Mouse (Mus musculus): ENCODE data around the gene Mrtfa. TPM values are rescaled to one million over a fixed set of nuclear protein-coding genes. Genes with fewer than 3 reads are reported as not detected.

The Mrtfa gene
- polyA plus RNA-seq, 1 experiment: 2.7 TPM

DNA sequence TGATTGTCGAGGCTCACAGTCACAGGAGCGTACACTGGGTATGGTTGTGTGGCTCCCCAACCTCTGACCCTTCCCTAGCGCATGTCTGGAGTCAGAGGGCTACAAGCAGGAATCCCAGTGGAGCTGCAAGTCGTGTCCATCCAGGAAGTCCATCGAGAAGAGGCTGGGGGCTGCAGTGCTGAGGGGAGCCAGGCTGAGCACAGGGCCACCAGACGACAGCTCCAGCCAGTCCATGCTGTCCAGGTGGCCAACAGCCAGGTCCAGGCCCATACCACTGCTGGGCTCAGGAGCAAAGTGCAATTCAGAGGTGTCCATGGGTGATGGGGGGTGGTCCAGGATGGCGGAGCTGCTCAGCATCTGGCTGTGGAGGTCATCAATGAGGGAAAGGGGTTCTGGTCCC, 177.4 kb downstream of the Mrtfa start:
- no peaks in the 10 kb centered on the region for H3K4me1 ChIP-seq (ENCODE audit: control insufficient read depth, insufficient read depth, insufficient read length, low read length)
- no peak overlapping the region for H3K4me3 ChIP-seq (ENCODE audit: insufficient read depth, low read depth, low read length)
- no peak overlapping the region for H3K27ac ChIP-seq (replicated peaks; ENCODE audit: low read depth, low read length)

GRCm38 (mm10) chr15:81012359-81012758, 178.2 kb downstream of the Mrtfa start:
- Histone ChIP-seq H3K27ac (replicated peaks; ENCODE audit: low read depth, low read length) (no peak overlapping the region), H3K4me1 (ENCODE audit: control insufficient read depth, insufficient read depth, insufficient read length, low read length) (no peaks in the 10 kb centered on the region), H3K4me3 (ENCODE audit: insufficient read depth, low read depth, low read length) (no peak overlapping the region)

GRCm38 (mm10) chr15:81011523-81011922, 179.0 kb downstream of the Mrtfa start:
- no peak overlapping the region for H3K27ac ChIP-seq (replicated peaks; ENCODE audit: low read depth, low read length)
- H3K4me3 ChIP-seq (ENCODE audit: insufficient read depth, low read depth, low read length): no peak overlapping the region
- H3K4me1 ChIP-seq (ENCODE audit: control insufficient read depth, insufficient read depth, insufficient read length, low read length): no peaks in the 10 kb centered on the region

- no peaks in the 10 kb centered on the region for H3K4me1 ChIP-seq (ENCODE audit: control insufficient read depth, insufficient read depth, insufficient read length, low read length)
- H3K27ac ChIP-seq (replicated peaks; ENCODE audit: low read depth, low read length): no peak overlapping the region
- H3K4me3 ChIP-seq (ENCODE audit: insufficient read depth, low read depth, low read length): no peak overlapping the region
Measured at GRCm38 (mm10) chr15:81010114-81010513, 180.4 kb downstream of the Mrtfa start.

- Histone ChIP-seq H3K4me1 (ENCODE audit: control insufficient read depth, insufficient read depth, insufficient read length, low read length) (no peaks in the 10 kb centered on the region), H3K4me3 (ENCODE audit: insufficient read depth, low read depth, low read length) (no peak overlapping the region), H3K27ac (replicated peaks; ENCODE audit: low read depth, low read length) (no peak overlapping the region)
Measured at GRCm38 (mm10) chr15:81008689-81009123, 181.9 kb downstream of the Mrtfa start.

DNA sequence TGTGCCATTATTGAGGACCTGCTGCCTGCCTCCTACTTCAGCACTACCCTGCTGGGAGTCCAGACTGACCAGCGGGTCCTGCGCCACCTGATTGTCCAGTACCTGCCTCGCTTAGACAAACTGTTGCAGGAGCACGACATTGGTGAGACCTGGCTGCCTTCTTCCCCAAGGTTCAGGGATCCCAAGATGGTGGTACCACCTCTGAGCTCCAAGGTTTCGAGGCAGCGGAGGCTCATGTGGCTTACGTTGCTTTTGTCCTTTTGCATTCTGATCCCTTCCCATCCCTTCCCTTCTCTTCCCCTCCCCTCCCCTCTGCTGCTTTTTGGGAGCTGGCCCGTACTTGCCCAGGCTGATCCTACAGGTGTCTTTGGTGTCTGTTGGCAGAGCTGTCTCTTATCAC, 182.7 kb downstream of the Mrtfa start:
- Histone ChIP-seq H3K27ac (replicated peaks; ENCODE audit: low read depth, low read length) (no peak overlapping the region), H3K4me3 (ENCODE audit: insufficient read depth, low read depth, low read length) (no peak overlapping the region), H3K4me1 (ENCODE audit: control insufficient read depth, insufficient read depth, insufficient read length, low read length) (no peaks in the 10 kb centered on the region)

GRCm38 (mm10) chr15:81007339-81007738, 183.2 kb downstream of the Mrtfa start:
- Histone ChIP-seq H3K27ac (replicated peaks; ENCODE audit: low read depth, low read length) (no peak overlapping the region), H3K4me3 (ENCODE audit: insufficient read depth, low read depth, low read length) (no peak overlapping the region), H3K4me1 (ENCODE audit: control insufficient read depth, insufficient read depth, insufficient read length, low read length) (no peaks in the 10 kb centered on the region)

DNA sequence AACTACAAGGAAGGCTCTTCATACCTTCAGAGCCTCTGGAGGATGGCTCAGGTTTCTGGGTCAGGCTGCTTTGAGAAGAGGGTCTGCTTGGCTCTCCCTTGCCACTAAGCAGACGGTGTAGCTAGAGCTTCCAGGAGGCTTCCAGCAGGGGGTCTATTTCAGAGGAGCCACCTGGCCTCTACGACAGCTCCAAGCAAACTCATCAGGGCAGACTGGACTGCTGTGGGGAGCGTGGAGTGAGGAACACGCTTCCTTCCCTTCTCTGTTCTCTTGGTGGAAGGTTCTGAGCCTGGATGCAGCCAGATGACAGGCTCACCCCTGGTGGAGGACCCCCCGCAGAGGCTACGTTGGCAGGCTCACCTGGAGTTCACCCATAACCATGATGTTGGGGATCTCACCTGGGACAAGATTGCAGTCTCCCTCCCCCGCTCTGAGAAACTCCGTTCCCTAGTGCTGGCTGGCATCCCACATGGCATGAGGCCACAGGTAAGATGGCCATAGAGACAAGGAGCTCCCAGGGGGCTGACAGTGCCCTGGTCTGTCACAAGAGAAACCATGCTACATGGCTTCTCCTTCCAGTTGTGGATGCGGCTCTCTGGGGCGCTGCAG, 184.3 kb downstream of the Mrtfa start:
- no peaks in the 10 kb centered on the region for H3K4me1 ChIP-seq (ENCODE audit: control insufficient read depth, insufficient read depth, insufficient read length, low read length)
- no peak overlapping the region for H3K27ac ChIP-seq (replicated peaks; ENCODE audit: low read depth, low read length)
- H3K4me3 ChIP-seq (ENCODE audit: insufficient read depth, low read depth, low read length): no peak overlapping the region

- Histone ChIP-seq H3K4me3 (ENCODE audit: insufficient read depth, low read depth, low read length) (no peak overlapping the region), H3K27ac (replicated peaks; ENCODE audit: low read depth, low read length) (no peak overlapping the region), H3K4me1 (ENCODE audit: control insufficient read depth, insufficient read depth, insufficient read length, low read length) (0 out of 2 replicates have a peak, but pooled peaks cover 2% of the 10 kb centered on the region)
Measured at GRCm38 (mm10) chr15:81000419-81001138, 190.0 kb downstream of the Mrtfa start.

DNA sequence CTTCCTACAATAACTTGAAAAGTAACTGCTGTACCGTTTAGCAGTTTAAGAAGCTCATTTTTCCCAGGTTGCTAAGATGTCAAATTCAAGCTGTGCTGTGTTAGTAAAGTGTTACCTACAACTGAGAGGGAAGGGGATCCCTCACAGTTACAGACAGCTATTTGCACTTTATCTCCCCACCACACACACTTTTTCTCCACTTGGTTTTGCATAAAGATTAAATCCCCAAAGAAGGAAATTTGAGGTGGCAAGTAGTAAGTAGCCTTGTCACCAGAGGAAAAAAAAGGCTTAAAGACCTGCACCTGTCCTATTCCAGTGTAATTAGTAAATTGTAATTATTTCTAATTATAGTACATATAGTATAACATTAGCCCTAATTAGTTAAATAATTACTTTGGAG, 193.5 kb downstream of the Mrtfa start:
- Histone ChIP-seq H3K4me1 (ENCODE audit: control insufficient read depth, insufficient read depth, insufficient read length, low read length) (0 out of 2 replicates have a peak, but pooled peaks cover 2% of the 10 kb centered on the region), H3K4me3 (ENCODE audit: insufficient read depth, low read depth, low read length) (no peak overlapping the region), H3K27ac (replicated peaks; ENCODE audit: low read depth, low read length) (no peak overlapping the region)

DNA sequence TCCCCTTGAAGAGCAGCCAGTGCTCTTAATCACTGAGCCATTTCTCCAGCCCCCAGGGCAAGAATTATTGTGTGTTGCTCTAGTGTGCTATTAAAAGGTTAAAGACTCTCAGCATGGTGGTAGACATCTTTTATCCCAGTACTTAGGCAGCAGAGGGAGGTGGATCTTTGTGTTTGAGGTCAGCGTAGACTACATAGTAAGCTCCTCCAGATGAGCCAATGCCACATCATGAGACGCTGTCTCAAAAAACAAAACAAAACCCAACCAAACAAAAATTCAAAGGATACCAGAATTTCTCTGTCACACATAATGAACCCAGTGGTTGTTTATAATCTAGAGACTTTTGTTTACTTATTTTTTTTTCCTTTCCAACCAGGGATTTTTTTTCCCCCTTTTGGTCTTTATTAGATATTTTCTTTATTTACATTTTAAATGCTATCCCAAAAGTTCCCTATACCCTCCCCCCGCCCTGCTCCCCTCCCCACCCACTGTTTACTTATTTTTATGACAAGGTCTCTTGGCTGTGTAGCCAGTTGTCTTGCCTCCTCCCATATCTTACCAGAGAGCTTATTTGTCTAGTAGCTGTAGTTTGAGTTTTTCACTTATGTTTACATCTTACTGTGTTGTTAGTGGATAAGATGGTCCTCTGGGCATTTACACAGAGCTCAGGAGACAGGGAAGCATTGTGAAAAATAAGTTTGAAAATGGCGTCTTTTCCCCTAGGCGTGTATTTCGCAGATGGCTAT, 194.3 kb downstream of the Mrtfa start:
- Histone ChIP-seq H3K4me1 (ENCODE audit: control insufficient read depth, insufficient read depth, insufficient read length, low read length) (0 out of 2 replicates have a peak, but pooled peaks cover 2% of the 10 kb centered on the region), H3K27ac (replicated peaks; ENCODE audit: low read depth, low read length) (no peak overlapping the region), H3K4me3 (ENCODE audit: insufficient read depth, low read depth, low read length) (no peak overlapping the region)

DNA sequence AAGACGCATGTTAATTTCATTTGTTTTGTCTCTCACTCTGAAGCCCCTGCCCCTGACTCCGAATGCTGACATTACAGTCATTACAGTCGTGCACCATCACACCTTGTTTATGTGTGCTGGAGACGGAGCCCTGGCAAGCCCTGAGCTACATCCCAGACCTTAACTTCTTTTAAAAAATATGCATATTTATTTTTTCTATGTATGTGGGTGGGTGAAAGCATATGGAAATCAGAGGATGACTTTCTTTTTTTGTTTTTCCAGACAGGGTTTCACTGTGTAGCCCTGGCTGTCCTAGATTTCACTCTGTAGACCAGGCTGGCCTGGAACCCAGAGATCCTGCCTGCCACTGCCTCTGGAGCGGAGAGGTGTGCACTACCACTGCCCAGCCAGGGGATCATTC, 195.6 kb downstream of the Mrtfa start:
- Histone ChIP-seq H3K4me1 (ENCODE audit: control insufficient read depth, insufficient read depth, insufficient read length, low read length) (no peaks in the 10 kb centered on the region), H3K27ac (replicated peaks; ENCODE audit: low read depth, low read length) (no peak overlapping the region), H3K4me3 (ENCODE audit: insufficient read depth, low read depth, low read length) (no peak overlapping the region)

- H3K4me1 ChIP-seq (ENCODE audit: control insufficient read depth, insufficient read depth, insufficient read length, low read length): no peaks in the 10 kb centered on the region
- no peak overlapping the region for H3K27ac ChIP-seq (replicated peaks; ENCODE audit: low read depth, low read length)
- H3K4me3 ChIP-seq (ENCODE audit: insufficient read depth, low read depth, low read length): no peak overlapping the region
Measured at GRCm38 (mm10) chr15:80989712-80990111, 200.8 kb downstream of the Mrtfa start.

DNA sequence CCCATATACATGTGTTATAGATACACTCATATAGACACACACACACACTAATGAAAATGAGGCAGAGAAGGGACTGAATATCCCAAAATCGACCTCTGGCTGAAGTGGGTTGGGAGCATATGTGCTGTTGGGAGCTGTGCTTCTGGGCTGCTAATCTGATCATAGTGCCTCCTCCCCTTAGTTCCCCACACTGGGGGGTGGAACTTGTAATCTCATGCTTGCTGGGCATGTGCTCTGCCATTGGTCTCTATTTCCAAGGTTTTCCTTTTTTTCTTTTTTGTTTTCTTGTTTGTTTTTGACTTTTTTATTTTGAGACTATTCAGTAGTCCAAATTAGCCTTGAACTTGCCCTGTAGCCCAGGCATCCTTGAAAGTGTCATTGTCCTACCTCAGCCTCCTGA, 202.2 kb downstream of the Mrtfa start:
- Histone ChIP-seq H3K4me3 (ENCODE audit: insufficient read depth, low read depth, low read length) (no peak overlapping the region), H3K4me1 (ENCODE audit: control insufficient read depth, insufficient read depth, insufficient read length, low read length) (no peaks in the 10 kb centered on the region), H3K27ac (replicated peaks; ENCODE audit: low read depth, low read length) (no peak overlapping the region)

- Histone ChIP-seq H3K4me1 (ENCODE audit: control insufficient read depth, insufficient read depth, insufficient read length, low read length) (peaks cover 5% of the 10 kb centered on the region; the same call in 1 of the 2 replicates), H3K27ac (replicated peaks; ENCODE audit: low read depth, low read length) (no peak overlapping the region), H3K4me3 (ENCODE audit: insufficient read depth, low read depth, low read length) (no peak overlapping the region)
Measured at GRCm38 (mm10) chr15:80983264-80983663, 207.3 kb downstream of the Mrtfa start.

All from brown adipose tissue, adult 24 weeks (tissue).